In genomic region chr6:64202396-64203122, GRCm38 (mm10) we compare ENCODE assay signal across 12 mouse cellular contexts.
DNase-seq lines count a peak whose midpoint lies in the region; ATAC-seq and TF ChIP-seq lines count a peak whose summit lies in the region.
"Had no signal": no experiment of that assay in that cellular context is flagged by ENCODE, and none has a peak within 500 bp of the region (broad histone marks: within the 10 kb centered on the region; RNA-seq: fewer than 3 reads in every experiment).

No protein-coding gene starts in this region.

- H3K4me1 ChIP-seq in kidney, postnatal 0 days (replicated peaks; ENCODE audit: insufficient read depth, low read length) = no peaks in the 10 kb centered on the region
- peaks cover 13% of the 10 kb centered on the region for H3K4me1 ChIP-seq in hindbrain, embryonic 13.5 days (replicated peaks)
- peaks cover 9% of the 10 kb centered on the region; the same call in 1 of the 2 replicates for H3K4me1 ChIP-seq in midbrain, embryonic 15.5 days
- H3K4me1 ChIP-seq: liver, embryonic 15.5 days had no signal

- no peak overlapping the region for H3K27ac ChIP-seq in kidney, postnatal 0 days
- peak overlapping the region; percentile 50; the same call in 1 of the 2 replicates for H3K27ac ChIP-seq in hindbrain, embryonic 13.5 days
- 0 out of 2 replicates have a peak overlapping the region, but pooled peaks have one; percentile 53 for H3K27ac ChIP-seq in midbrain, embryonic 15.5 days
- H3K27ac ChIP-seq: liver, embryonic 15.5 days had no signal

- H3K4me3 ChIP-seq in kidney, postnatal 0 days (replicated peaks; ENCODE audit: low read depth, low read length) = no peak overlapping the region
- no peak overlapping the region for H3K4me3 ChIP-seq in hindbrain, embryonic 13.5 days
- no peak overlapping the region for H3K4me3 ChIP-seq in midbrain, embryonic 15.5 days
- H3K4me3 ChIP-seq: liver, embryonic 15.5 days had no signal

- TF ChIP-seq CTCF in kidney, postnatal 0 days (IDR thresholded peaks at IDR 0.05; ENCODE audit: low read depth) = no peak

- no peak overlapping the region for H3K9ac ChIP-seq in kidney, postnatal 0 days (ENCODE audit: low read depth, low read length)
- H3K9ac ChIP-seq in hindbrain, embryonic 13.5 days = no peak overlapping the region
- H3K9ac ChIP-seq in midbrain, embryonic 15.5 days = no peak overlapping the region
- H3K9ac ChIP-seq: liver, embryonic 15.5 days had no signal

- peak; percentile 8 for DNase-seq in kidney, postnatal 0 days (ENCODE audit: low spot score)
- DNase-seq in kidney, postnatal 36 days = no peak
- peak; percentile 48 for DNase-seq in embryo, embryonic 10.5 days (ENCODE audit: low spot score)
- DNase-seq in adrenal gland, postnatal 25 days = no peak
- no peak for DNase-seq in urinary bladder, postnatal 4 days (ENCODE audit: low spot score in 2 of 2)
- no peak for DNase-seq in cerebellum, adult 8-10 months
- DNase-seq: adrenal gland, postnatal 10 days; cerebellum, adult 9-11 months; kidney, adult 2 months had no signal

- no peaks in the 10 kb centered on the region for H3K36me3 ChIP-seq in kidney, postnatal 0 days (ENCODE audit: insufficient read depth, low read length)
- H3K36me3 ChIP-seq in hindbrain, embryonic 13.5 days = no peaks in the 10 kb centered on the region
- H3K36me3 ChIP-seq in midbrain, embryonic 15.5 days (replicated peaks) = no peaks in the 10 kb centered on the region
- H3K36me3 ChIP-seq: liver, embryonic 15.5 days had no signal

- 35% methylated on average over 8 of the region's 8 CpGs for WGBS in kidney, postnatal 0 days
- 20% methylated on average over 8 of the region's 8 CpGs for WGBS in hindbrain, embryonic 13.5 days
- WGBS in midbrain, embryonic 15.5 days = 16% methylated on average over 8 of the region's 8 CpGs

- H3K9me3 ChIP-seq in kidney, postnatal 0 days (replicated peaks; ENCODE audit: low read length) = no peaks in the 10 kb centered on the region
- H3K9me3 ChIP-seq in hindbrain, embryonic 13.5 days = no peaks in the 10 kb centered on the region
- H3K9me3 ChIP-seq in midbrain, embryonic 15.5 days = no peaks in the 10 kb centered on the region
- H3K9me3 ChIP-seq: liver, embryonic 15.5 days had no signal

- ATAC-seq in kidney, postnatal 0 days (replicated peaks; ENCODE audit: low FRiP score, low read depth) = no peak
- ATAC-seq in hindbrain, embryonic 13.5 days (ENCODE audit: low FRiP score) = peak; percentile 65
- ATAC-seq in midbrain, embryonic 15.5 days (replicated peaks) = peak; percentile 78; the same call in 1 of the 2 replicates

- H3K4me2 ChIP-seq in kidney, postnatal 0 days (ENCODE audit: low read length) = no peak overlapping the region
- H3K4me2 ChIP-seq in hindbrain, embryonic 13.5 days = no peak overlapping the region
- no peak overlapping the region for H3K4me2 ChIP-seq in midbrain, embryonic 15.5 days
- H3K4me2 ChIP-seq: liver, embryonic 15.5 days had no signal

- no peaks in the 10 kb centered on the region for H3K27me3 ChIP-seq in kidney, postnatal 0 days (ENCODE audit: insufficient read depth, low read length)
- H3K27me3 ChIP-seq in hindbrain, embryonic 13.5 days = no peaks in the 10 kb centered on the region
- no peaks in the 10 kb centered on the region for H3K27me3 ChIP-seq in midbrain, embryonic 15.5 days (replicated peaks)
- H3K27me3 ChIP-seq: liver, embryonic 15.5 days had no signal

Comparison
In these comparisons a context has a peak if more than half of its experiments do, and no peak if none do; other contexts are left out.
1. DNase-seq: peak in kidney, postnatal 0 days (single experiment) and embryo, embryonic 10.5 days (single experiment); none in kidney, postnatal 36 days (0 of 2), adrenal gland, postnatal 25 days (single experiment), urinary bladder, postnatal 4 days (0 of 2) and cerebellum, adult 8-10 months (single experiment).